Mouse (Mus musculus) neural tube, embryonic 14.5 days (tissue): Measurements from ENCODE around the gene Prtn3. TPM values are rescaled to one million over a fixed set of nuclear protein-coding genes. Genes with fewer than 3 reads are reported as not detected.
A peak's percentile ranks its signal among the peaks of the same experiment; 100 is the strongest.
"Not testable (repeated sequence)": the region's sequence is repeated elsewhere in the genome, so short reads cannot be mapped to it uniquely, and the experiment has no call there.

Experiments used
- ATAC-seq: fragments of 200-750 bp; cut with Nextera tagmentation; 2 replicates; pipeline ENCODE4 v1.8.0; 2017; ENCODE audit warnings: low read depth, mild to moderate bottlenecking, moderate TSS enrichment, moderate library complexity
- H3K27ac ChIP-seq: fragments of 300-500 bp; sonication (generic); 2 replicates; pipeline ENCODE4 v1.5.1; 2014; ENCODE audit warnings: low read depth, mild to moderate bottlenecking, control low read depth, low read length, moderate library complexity, mixed read lengths
- H3K27me3 ChIP-seq: fragments of 300-500 bp; sonication (generic); 2 replicates; pipeline ENCODE4 v1.6.1; 2014; ENCODE audit warnings: low read length; ENCODE audit not compliant: control insufficient read depth, insufficient read depth
- H3K36me3 ChIP-seq: fragments of 300-500 bp; sonication (generic); 2 replicates; pipeline ENCODE4 v1.6.1; 2014; ENCODE audit warnings: low read length, mixed read lengths; ENCODE audit not compliant: control insufficient read depth, insufficient read depth
- H3K4me1 ChIP-seq: fragments of 300-500 bp; sonication (generic); 2 replicates; pipeline ENCODE4 v1.6.1; 2014; ENCODE audit warnings: low read length; ENCODE audit not compliant: control insufficient read depth, insufficient read depth
- H3K4me2 ChIP-seq: fragments of 300-500 bp; sonication (generic); 2 replicates; pipeline ENCODE4 v1.6.1; 2014; ENCODE audit warnings: mild to moderate bottlenecking, low read depth, low read length, control low read depth
- H3K4me3 ChIP-seq: fragments of 300-500 bp; sonication (generic); 2 replicates; pipeline ENCODE4 v1.5.1; 2014; ENCODE audit warnings: low read depth, low read length, control low read depth, mixed read lengths
- H3K9ac ChIP-seq: fragments of 300-500 bp; sonication (generic); replicated peaks from 2 replicates; pipeline ENCODE4 v1.6.1; 2014; ENCODE audit warnings: low read depth, mild to moderate bottlenecking, control low read depth, low read length, mixed read lengths
- H3K9me3 ChIP-seq: fragments of 300-500 bp; sonication (generic); 2 replicates; pipeline ENCODE4 v1.6.1; 2016; ENCODE audit warnings: low read length; ENCODE audit not compliant: control insufficient read depth
- WGBS: fragments of 180-500 bp; shearing (Covaris S2); extraction: QIAGEN DNeasy Blood & Tissue Kit; methylation state at CpG from one replicate; pipeline ENCODE4 v1.1.7; 2014; 5-methylcytosine and 5-hydroxymethylcytosine counted together
- polyA plus RNA-seq: library from polyadenylated mRNA; unstranded; fragments of >200 nt; fragmentation: Nextera tagmentation; extraction: Ambion mirVana; gene quantifications from 2 replicates; pipeline ENCODE4 v1.2.1, GENCODE M21; 2014

Gene Prtn3
- polyA plus RNA-seq, 1 experiment from 2014 or later, result 11.1 TPM

DNA sequence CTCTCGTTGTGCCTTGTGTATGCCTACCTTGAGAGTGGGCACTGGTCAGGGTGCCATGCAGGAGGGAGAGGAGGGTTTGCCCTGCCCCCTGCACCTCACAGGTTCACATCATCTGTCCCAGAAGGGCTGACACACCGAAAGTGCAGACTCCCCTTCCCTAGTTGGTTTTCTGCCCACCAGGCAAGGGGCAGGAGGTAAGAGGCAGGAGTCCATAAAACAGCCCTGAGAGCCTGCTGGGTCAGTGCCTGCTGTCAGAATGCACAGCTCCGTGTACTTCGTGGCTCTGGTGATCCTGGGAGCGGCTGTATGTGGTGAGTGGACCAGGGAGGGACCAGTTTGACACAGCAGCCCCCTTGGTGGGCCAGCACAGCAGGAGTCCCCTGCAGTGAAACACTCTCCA lies 16.4 kb downstream of the Prtn3 start, which contains the start of gene Cfd:
Cfd (plus strand) TSS at position 184 of the 400 bp plus-strand sequence.
- H3K4me3 ChIP-seq, result no peak within 1 kb of the TSS
- peaks cover 7% of the 10 kb centered on the region; the same call in 1 of the 2 replicates for H3K36me3 ChIP-seq
- H3K9me3 ChIP-seq, result no peaks in the 10 kb centered on the region
- H3K4me1 ChIP-seq, result no peaks in the 10 kb centered on the region
- no peak within 1 kb of the TSS for H3K27ac ChIP-seq
- no peak within 1 kb of the TSS for H3K9ac ChIP-seq
- H3K4me2 ChIP-seq, result no peak within 1 kb of the TSS
- ATAC-seq, result no peak
- no peaks in the 10 kb centered on the region for H3K27me3 ChIP-seq
- WGBS, result 37% methylated on average over 5 of the region's 5 CpGs

GRCm38 (mm10) chr10:79892451-79893118 lies 18.3 kb downstream of the Prtn3 start:
- H3K36me3 ChIP-seq, result peaks cover 15% of the 10 kb centered on the region
- not testable (repeated sequence) for H3K27me3 ChIP-seq, H3K4me1 ChIP-seq, H3K9ac ChIP-seq, H3K4me3 ChIP-seq, H3K27ac ChIP-seq, H3K9me3 ChIP-seq, H3K4me2 ChIP-seq
- WGBS, result 43% methylated on average over 22 of the region's 22 CpGs
- peak; percentile 61; the same call in 1 of the 2 replicates for ATAC-seq

GRCm38 (mm10) chr10:79896306-79896705 lies 22.0 kb downstream of the Prtn3 start:
- no peak overlapping the region for H3K27ac ChIP-seq
- H3K4me1 ChIP-seq, result no peaks in the 10 kb centered on the region
- 91% methylated on average over 16 of the region's 16 CpGs for WGBS
- H3K27me3 ChIP-seq, result no peaks in the 10 kb centered on the region
- H3K9ac ChIP-seq, result no peak overlapping the region
- no peaks in the 10 kb centered on the region for H3K9me3 ChIP-seq
- no peak overlapping the region for H3K4me2 ChIP-seq
- no peak overlapping the region for H3K4me3 ChIP-seq
- peaks cover 21% of the 10 kb centered on the region for H3K36me3 ChIP-seq
- no peak for ATAC-seq

DNA sequence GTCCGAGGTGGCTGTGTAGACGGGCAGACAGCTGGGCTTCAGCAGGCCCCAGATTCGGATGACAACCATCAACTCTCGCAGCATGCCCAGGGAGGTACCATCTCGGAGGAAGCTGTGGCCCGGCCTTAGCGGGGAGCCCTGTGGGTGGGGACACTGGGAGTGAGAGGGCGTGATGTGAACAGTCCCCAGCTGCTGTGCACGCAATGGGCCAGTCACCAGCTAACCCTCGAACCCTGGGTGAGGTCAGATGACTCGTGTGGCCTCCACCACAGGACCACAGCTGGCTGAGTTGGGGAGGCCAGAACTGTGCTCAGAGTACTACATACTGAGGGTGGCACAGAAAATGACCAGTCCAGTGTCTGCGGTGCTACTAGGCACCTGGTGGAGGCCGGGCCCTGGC lies 22.5 kb downstream of the Prtn3 start:
- no peak overlapping the region for H3K4me2 ChIP-seq
- no peaks in the 10 kb centered on the region for H3K27me3 ChIP-seq
- no peaks in the 10 kb centered on the region for H3K4me1 ChIP-seq
- no peak overlapping the region for H3K9ac ChIP-seq
- H3K4me3 ChIP-seq, result no peak overlapping the region
- WGBS, result 89% methylated on average over 13 of the region's 13 CpGs
- H3K9me3 ChIP-seq, result no peaks in the 10 kb centered on the region
- H3K27ac ChIP-seq, result no peak overlapping the region
- peaks cover 21% of the 10 kb centered on the region for H3K36me3 ChIP-seq
- no peak for ATAC-seq

DNA sequence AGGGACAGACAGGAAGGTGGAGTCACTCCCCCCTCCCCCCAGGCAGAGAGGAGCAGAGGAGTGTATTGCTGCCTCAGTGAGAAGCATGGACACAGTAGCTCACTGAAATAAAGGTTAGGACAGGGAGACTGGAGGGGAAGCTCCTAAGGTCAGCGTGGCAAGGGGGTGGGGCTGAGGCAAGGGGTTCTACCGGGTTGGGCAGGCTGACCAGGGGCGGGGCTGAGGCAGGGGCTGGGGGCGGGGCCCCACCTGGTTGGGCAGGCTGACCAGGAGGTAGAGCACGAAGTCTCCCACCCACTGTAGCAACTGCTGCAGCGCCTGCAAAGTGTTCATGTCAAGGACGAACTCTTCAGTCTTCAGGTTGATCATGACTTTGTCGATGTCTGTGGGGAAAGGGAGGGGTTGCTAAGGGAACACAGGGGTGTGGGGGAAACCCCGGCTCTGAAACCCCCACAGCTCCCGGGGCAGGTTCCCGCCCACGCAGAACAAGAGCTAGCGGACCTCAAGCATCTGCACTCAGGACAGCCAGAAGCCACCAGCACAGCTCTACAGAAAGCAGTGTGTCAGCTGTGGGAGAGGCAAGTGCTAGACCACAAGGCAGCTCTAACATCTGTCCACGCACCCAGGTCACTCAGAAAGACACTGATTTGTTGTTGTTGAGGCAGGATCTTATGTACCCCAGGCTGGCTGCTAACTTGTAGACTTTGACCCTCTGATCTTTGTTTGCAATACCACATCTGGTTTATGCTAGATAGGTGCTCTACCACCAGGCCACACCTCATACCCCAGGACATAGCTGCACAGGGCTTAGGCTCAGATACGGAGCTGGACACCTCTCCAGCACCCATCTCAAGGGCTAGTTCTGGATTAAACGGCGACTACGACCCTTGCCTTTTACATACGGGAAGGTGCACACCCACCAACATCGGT lies 23.3 kb downstream of the Prtn3 start:
- peaks cover 21% of the 10 kb centered on the region for H3K36me3 ChIP-seq
- H3K4me2 ChIP-seq, result no peak overlapping the region
- no peaks in the 10 kb centered on the region for H3K27me3 ChIP-seq
- no peaks in the 10 kb centered on the region for H3K9me3 ChIP-seq
- H3K4me1 ChIP-seq, result no peaks in the 10 kb centered on the region
- no peak for ATAC-seq
- no peak overlapping the region for H3K4me3 ChIP-seq
- H3K27ac ChIP-seq, result no peak overlapping the region
- H3K9ac ChIP-seq, result no peak overlapping the region
- WGBS, result 53% methylated on average over 19 of the region's 20 CpGs

DNA sequence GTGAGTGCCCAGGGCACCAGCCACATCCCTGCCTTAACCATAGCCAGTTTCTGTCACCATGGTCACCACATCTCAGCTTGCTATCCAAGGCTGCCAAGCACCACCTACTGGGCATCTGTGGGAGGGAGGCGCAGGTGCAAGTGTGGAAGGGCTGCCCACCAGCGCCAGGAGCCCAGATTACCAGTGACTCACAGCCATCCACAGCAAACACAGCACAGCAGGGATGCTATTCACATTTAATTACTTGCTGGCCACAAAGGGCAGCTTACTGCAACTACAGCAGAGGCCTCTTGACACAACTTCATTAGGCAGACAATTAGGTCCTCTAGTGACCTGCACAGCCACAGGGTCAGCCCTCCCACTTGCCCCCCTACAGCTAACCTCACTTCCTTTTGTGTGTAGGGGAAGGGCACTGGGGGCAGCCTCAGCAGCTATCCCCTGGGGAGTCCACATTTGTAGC lies 26.7 kb downstream of the Prtn3 start:
- no peak overlapping the region for H3K4me2 ChIP-seq
- H3K27ac ChIP-seq, result 0 out of 2 replicates have a peak overlapping the region, but pooled peaks have one; percentile 34
- H3K27me3 ChIP-seq, result no peaks in the 10 kb centered on the region
- peaks cover 11% of the 10 kb centered on the region for H3K36me3 ChIP-seq
- no peaks in the 10 kb centered on the region for H3K4me1 ChIP-seq
- ATAC-seq, result peak; percentile 67
- H3K9me3 ChIP-seq, result no peaks in the 10 kb centered on the region
- H3K9ac ChIP-seq, result no peak overlapping the region
- H3K4me3 ChIP-seq, result no peak overlapping the region
- 12% methylated on average over 2 of the region's 2 CpGs for WGBS

DNA sequence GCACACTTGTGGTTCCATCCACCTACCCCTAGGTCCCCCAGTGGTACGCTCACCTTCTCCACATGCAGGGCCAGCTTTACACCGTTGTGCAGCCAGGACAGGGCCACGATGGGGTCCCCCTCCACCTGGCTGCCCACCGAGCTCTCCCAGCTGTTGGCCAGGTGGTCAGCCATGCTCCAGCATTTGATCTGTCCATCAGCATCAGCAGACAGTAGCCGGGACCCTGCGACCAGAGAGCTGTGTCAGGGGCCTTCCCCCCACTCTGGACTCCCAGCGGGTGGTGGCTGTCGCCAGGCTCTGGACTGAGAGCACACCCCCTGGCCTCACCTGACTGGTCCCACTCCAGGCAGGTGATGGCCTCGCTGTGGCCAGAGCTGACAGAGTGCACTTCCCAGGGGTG lies 32.4 kb downstream of the Prtn3 start:
- H3K9ac ChIP-seq, result no peak overlapping the region
- ATAC-seq, result no peak
- no peak overlapping the region for H3K4me2 ChIP-seq
- WGBS, result 95% methylated on average over 9 of the region's 9 CpGs
- peaks cover 4% of the 10 kb centered on the region; the same call in 1 of the 2 replicates for H3K4me1 ChIP-seq
- H3K27ac ChIP-seq, result no peak overlapping the region
- H3K36me3 ChIP-seq, result peaks cover 9% of the 10 kb centered on the region; the same call in 1 of the 2 replicates
- H3K4me3 ChIP-seq, result no peak overlapping the region
- H3K9me3 ChIP-seq, result no peaks in the 10 kb centered on the region
- H3K27me3 ChIP-seq, result no peaks in the 10 kb centered on the region

- Histone ChIP-seq H3K36me3 (peaks cover 9% of the 10 kb centered on the region; the same call in 1 of the 2 replicates), H3K4me2 (no peak overlapping the region), H3K9me3 (no peaks in the 10 kb centered on the region), H3K27me3 (no peaks in the 10 kb centered on the region), H3K9ac (no peak overlapping the region), H3K27ac (no peak overlapping the region), H3K4me1 (peaks cover 4% of the 10 kb centered on the region; the same call in 1 of the 2 replicates), H3K4me3 (no peak overlapping the region)
- 92% methylated on average over 10 of the region's 10 CpGs for WGBS
- no peak for ATAC-seq
These were observed 33.1 kb downstream of the Prtn3 start for GRCm38 (mm10) chr10:79907415-79907814.
